Mouse (Mus musculus) E14TG2a.4 (cell line): Measurements from ENCODE around the gene Klhl31.

Experiments
- H3K27me3 ChIP-seq: 2 replicates; pipeline ENCODE4 v1.6.1; 2014; ENCODE audit warnings: low read length, control low read depth; ENCODE audit not compliant: insufficient read depth
- H3K36me3 ChIP-seq: 2 replicates; pipeline ENCODE4 v1.6.1; 2014; ENCODE audit warnings: low read length, control low read depth; ENCODE audit not compliant: insufficient read depth
- H3K4me1 ChIP-seq: replicated peaks from 2 replicates; pipeline ENCODE4 v1.6.1; 2014; ENCODE audit warnings: low read depth, low read length, control low read depth
- H3K4me3 ChIP-seq: replicated peaks from 2 replicates; pipeline ENCODE4 v1.5.1; 2014; ENCODE audit warnings: mild to moderate bottlenecking, low read length
- H3K9me3 ChIP-seq: 2 replicates; pipeline ENCODE4 v1.6.1; 2014; ENCODE audit warnings: low read length, control low read depth
- CTCF ChIP-seq: conservative IDR thresholded peaks from 2 replicates; pipeline ENCODE4 v1.5.1; 2014; ENCODE audit warnings: low read length
- NANOG ChIP-seq: IDR thresholded peaks from 2 replicates; pipeline ENCODE4 v1.6.1; 2014; ENCODE audit warnings: borderline replicate concordance, low read length, mixed read lengths
- POU5F1 ChIP-seq: IDR thresholded peaks from 2 replicates; pipeline ENCODE4 v1.6.1; 2014; ENCODE audit warnings: low read length, borderline replicate concordance

Klhl31 gene

GRCm38 (mm10) chr9:77636450-77636951, at the start of gene Klhl31:
Gene Klhl31, plus strand, starts transcription at chr9:77636500.
- TF ChIP-seq POU5F1 (no peak), NANOG (no peak), CTCF (no peak)
- Histone ChIP-seq H3K4me1 (peaks cover 20% of the 10 kb centered on the region), H3K27me3 (peaks cover 12% of the 10 kb centered on the region), H3K4me3 (no peak within 1 kb of the TSS), H3K36me3 (no peaks in the 10 kb centered on the region), H3K9me3 (no peaks in the 10 kb centered on the region)

DNA sequence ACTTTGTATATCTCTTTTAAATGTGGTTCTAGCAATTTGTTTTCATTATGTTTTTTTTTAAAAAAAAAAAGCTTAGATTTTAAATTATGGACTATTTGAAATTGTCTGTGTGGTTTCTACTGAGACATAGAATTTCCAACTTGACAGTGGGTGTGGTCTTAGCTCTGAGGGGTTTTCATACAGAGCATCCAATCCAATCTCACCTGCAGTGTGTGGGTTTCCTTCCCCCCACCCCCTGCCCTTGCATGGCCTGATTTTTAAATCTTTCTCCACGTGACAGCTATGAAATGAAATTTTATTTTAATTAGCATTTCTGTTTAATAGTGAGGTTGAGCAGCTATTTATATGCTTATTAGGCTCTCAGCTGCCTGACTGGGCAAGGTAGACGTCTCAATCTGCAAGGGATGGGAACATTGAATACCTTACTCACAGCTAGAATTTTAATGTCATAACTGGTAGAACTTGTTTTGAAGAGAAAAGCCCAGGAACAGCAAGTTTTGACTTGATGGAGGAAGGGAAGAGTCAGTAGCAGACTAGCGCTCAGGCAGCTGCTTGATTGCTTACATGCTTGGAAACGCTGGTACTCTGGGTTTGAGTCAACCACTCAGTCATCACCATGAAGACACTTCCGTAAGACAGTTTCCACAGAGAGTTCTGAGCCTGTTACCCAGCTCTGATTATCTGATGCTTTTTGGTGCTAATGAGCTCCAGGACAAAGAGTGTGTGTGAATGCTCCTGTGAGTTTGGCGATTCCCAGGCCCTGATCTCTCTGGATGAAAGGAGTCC, 49.3 kb upstream of the Klhl31 start:
- Histone ChIP-seq H3K4me1 (no peaks in the 10 kb centered on the region), H3K36me3 (no peaks in the 10 kb centered on the region)
- no peak for TF ChIP-seq NANOG
- no peak for TF ChIP-seq CTCF
- no peak for TF ChIP-seq POU5F1

DNA sequence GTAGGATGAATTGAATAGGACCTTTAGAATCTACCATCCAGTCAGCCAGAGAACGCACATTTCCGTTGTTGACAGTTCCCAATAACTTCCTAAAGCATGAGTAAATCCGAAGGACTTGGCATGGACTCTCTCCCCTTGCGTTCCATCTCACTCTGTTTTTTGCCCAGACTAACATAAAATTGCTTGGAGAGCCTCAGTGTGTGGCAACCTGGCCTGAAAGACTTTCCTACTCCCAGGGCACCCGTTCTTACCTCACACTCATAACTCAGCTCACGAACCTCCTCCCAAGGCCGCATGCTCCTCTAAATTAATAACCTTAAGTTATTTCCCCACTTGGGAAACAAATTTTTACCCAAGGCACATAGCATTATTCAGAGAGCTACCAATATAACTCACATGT, 48.7 kb upstream of the Klhl31 start:
- Histone ChIP-seq H3K9me3 (no peaks in the 10 kb centered on the region), H3K4me1 (no peaks in the 10 kb centered on the region), H3K27me3 (no peaks in the 10 kb centered on the region), H3K36me3 (no peaks in the 10 kb centered on the region), H3K4me3 (no peak overlapping the region)
- TF ChIP-seq POU5F1 (no peak), CTCF (no peak), NANOG (no peak)

More for the DNA sequence above, 49.3 kb upstream of the Klhl31 start:
- Histone ChIP-seq H3K27me3 (no peaks in the 10 kb centered on the region), H3K9me3 (no peaks in the 10 kb centered on the region), H3K4me3 (no peak overlapping the region)

- no peaks in the 10 kb centered on the region for H3K4me1 ChIP-seq
- TF ChIP-seq NANOG (no peak), CTCF (no peak), POU5F1 (no peak)
These were observed 46.8 kb upstream of the Klhl31 start for GRCm38 (mm10) chr9:77589496-77589895.

GRCm38 (mm10) chr9:77592423-77592822, 43.9 kb upstream of the Klhl31 start:
- no peak for TF ChIP-seq CTCF
- TF ChIP-seq NANOG = no peak
- no peak for TF ChIP-seq POU5F1
- H3K36me3 ChIP-seq = no peaks in the 10 kb centered on the region
- no peak overlapping the region for H3K4me3 ChIP-seq
- peaks cover 13% of the 10 kb centered on the region for H3K4me1 ChIP-seq
- H3K9me3 ChIP-seq = no peaks in the 10 kb centered on the region
- H3K27me3 ChIP-seq = no peaks in the 10 kb centered on the region

More at GRCm38 (mm10) chr9:77589496-77589895, 46.8 kb upstream of the Klhl31 start:
- Histone ChIP-seq H3K27me3 (no peaks in the 10 kb centered on the region), H3K4me3 (no peak overlapping the region), H3K9me3 (no peaks in the 10 kb centered on the region), H3K36me3 (no peaks in the 10 kb centered on the region)

DNA sequence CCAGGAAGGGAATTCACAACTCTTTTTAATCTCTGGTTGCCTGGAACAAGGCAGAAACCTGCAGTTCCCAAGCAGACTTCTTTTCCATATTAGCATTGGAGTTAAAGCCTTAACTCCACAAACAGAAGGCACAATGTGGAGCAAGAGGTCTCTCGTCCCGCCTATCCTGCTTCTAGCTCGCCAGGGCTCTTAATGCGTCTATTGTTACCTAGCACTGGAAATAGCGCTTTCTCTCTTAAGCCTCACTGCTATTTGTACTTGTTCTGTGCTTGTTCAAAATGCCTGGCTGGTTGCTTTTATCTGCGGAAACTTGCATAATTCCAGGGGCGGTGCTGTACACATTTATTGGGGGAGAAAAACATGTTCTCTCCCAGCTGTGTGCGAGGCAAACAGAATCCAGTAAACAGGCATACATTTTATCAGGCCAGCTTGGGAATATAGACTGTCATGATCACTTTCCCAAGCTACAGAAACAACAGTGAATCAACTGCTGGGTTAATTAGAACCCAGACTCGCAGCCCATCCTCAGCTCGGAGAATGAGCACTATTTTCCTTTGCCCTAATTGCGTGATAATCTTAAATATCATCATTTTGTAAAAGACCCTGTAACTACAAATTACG, 41.2 kb upstream of the Klhl31 start:
- H3K27me3 ChIP-seq = no peaks in the 10 kb centered on the region
- TF ChIP-seq POU5F1 (no peak), CTCF (no peak), NANOG (no peak)
- H3K4me3 ChIP-seq = no peak overlapping the region
- peaks cover 21% of the 10 kb centered on the region for H3K4me1 ChIP-seq
- no peaks in the 10 kb centered on the region for H3K36me3 ChIP-seq
- no peaks in the 10 kb centered on the region for H3K9me3 ChIP-seq

DNA sequence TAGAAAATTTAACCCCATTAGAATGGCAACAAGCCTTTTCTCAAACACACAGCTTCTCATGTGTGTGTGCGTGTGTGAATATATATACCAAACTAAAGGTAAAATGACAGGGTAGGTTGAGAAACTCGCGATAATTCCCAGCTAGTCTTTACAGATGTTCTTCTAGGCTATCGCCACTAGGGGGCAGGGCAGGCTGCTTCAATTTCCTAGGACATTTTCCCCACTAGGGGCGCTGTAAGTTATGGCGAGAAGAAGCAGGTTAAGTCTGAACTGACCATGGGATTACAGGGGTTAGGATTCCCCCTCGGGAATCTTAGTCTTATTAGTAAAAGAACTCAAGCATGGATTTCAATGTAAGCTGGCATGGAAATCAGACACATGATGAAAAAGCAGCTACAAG, 39.9 kb upstream of the Klhl31 start:
- no peak overlapping the region for H3K4me3 ChIP-seq

GRCm38 (mm10) chr9:77598560-77598959, 37.7 kb upstream of the Klhl31 start:
- Histone ChIP-seq H3K36me3 (no peaks in the 10 kb centered on the region), H3K4me3 (no peak overlapping the region), H3K27me3 (no peaks in the 10 kb centered on the region), H3K9me3 (no peaks in the 10 kb centered on the region), H3K4me1 (peaks cover 27% of the 10 kb centered on the region)
- TF ChIP-seq POU5F1 = no peak
- TF ChIP-seq CTCF = no peak

More for the DNA sequence above, 39.9 kb upstream of the Klhl31 start:
- Histone ChIP-seq H3K27me3 (no peaks in the 10 kb centered on the region), H3K36me3 (no peaks in the 10 kb centered on the region), H3K9me3 (no peaks in the 10 kb centered on the region), H3K4me1 (peaks cover 21% of the 10 kb centered on the region)
- TF ChIP-seq POU5F1 (no peak), CTCF (peak; percentile 98)
